Mouse (Mus musculus): ENCODE measurements around the gene Phf3.
"Not testable (repeated sequence)": the region's sequence is repeated elsewhere in the genome, so short reads cannot be mapped to it uniquely, and the experiment has no call there.

Phf3 gene

DNA sequence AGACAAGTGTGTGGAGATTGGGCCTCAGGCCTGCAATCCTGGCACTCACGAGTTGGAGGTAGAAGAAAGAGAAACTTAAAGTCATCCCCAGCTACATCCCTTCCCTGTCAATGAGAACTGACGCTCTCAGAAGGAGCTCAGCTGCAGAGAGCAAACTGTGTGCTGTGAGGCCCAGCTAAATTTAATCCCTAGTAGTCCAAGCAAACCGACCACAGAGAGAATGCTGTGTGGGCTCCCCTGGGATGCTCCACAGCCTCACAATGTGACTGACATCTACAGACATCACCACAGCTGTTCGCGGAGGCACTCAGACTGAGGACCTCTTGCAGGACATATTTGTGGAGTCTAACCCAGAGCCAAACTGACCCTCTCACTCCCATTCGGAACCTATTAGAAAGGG is 54.3 kb downstream of the Phf3 start:
- no peak for DNase-seq (ENCODE audit: low spot score)

DNA sequence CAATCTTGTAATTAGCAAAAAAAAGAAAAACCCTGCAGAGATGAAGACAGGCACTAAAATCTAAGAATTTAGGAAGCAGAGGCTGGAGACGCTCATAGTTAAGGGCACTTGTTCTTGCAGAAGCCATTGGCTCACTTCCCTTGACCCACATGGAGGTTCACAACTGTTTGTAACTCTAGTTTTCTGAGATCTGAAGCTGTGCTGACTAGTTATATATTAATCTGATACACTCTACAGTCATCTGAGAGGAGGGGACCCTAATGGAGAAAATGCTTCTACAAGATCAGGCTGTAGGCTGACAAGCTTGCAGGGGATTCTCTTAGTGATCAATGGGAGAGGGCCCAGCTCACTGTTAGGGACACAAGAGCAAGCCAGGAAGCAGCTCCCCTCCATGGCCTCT is 58.1 kb downstream of the Phf3 start:
- no peak for DNase-seq (ENCODE audit: low spot score)

DNA sequence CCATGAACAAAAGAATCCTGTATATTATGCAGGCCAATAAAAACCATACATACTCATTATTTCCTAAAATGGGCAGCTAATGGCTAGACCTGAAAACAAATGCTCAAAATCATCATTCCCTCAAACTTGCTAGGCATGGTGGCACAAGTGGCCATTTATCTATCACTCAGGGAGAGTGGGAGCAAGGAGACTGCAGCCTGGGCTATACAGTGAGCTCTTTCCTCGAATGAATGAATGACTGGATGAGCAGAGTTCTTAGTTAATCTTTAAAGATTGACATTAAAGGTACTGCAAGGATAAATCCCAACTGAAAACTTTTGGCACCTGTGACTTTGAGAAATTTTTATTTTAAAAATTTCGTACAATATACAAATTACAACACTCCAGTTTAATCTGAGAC is 58.7 kb downstream of the Phf3 start:
- no peak for DNase-seq (ENCODE audit: low spot score)

DNA sequence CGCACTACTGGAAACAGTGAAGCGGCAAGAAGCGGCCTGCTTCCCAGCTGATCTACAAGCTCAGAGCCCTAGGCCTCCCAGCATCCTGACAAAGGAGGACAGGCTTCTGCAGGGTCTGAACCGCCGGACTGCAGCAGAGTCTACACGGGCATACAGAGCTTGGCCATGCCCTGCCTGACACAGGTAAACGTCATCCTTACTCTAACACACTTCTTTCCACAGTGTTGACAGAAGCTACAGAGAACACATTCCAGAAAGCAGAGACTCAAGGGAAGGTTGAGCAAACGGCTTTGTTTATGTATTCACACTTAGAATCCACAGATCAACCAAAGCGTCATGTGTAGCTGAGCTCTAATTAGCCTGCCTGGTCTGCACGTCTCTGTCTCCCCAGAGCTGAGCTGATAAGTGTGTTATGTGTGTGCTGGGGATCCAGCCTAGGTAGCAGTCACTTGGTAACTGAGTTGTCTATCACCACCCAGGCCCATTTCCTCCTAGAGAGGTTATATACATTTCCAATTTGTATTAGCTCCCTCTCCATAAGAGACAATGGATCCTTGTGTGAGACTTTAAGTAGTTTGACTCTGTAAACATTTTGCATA is 65.5 kb downstream of the Phf3 start:
- no peak for DNase-seq (ENCODE audit: low spot score)

DNA sequence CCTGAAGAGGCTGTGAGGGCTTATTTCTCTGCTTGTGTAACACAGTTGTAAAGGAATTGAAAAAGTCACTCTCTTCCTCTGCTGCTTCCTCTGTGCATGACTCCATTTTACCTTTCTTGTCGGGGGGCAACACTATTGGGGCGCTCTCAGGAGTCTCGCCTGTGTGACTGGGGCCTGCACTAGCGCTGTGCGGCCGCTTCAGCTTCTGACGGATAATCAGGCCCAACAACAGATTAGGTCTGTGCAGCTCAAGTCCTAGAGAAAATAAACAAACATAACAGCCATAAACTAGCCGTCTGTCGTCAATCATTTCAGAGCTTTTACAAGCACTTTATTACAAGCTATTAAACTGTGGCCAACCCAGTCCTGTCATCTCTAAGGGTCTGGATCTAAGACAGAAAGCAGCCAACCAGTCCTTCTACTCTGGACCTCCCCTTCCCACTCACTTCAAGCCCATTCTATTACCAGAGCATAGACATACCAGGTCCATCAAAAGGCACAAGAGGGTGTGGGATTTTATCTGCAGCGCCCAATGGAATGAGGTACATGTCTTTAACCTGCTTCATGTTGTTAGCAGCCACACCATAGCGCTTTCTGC is 67.9 kb downstream of the Phf3 start:
- DNase-seq (ENCODE audit: low spot score), result no peak

DNA sequence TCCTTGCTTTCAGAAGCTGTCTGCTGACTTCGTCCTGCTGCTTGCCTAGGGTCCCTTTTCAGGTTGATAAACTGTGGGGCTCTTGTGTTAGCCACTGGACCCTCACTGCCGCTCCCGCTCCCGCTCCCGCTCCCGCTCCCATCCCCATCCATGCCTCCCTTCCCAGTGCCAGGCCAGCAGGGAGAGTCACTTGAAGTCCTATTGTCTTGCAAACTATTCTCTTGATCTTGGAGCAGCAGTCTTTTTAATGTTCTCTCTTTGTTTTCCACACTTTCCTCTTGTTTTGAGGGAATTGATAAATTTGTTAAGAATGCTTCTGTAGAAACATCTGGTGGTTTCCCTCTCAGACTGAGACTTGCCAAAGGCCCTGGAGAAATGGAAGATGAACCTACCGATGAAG is 68.8 kb downstream of the Phf3 start:
- no peak for DNase-seq (ENCODE audit: low spot score)

DNA sequence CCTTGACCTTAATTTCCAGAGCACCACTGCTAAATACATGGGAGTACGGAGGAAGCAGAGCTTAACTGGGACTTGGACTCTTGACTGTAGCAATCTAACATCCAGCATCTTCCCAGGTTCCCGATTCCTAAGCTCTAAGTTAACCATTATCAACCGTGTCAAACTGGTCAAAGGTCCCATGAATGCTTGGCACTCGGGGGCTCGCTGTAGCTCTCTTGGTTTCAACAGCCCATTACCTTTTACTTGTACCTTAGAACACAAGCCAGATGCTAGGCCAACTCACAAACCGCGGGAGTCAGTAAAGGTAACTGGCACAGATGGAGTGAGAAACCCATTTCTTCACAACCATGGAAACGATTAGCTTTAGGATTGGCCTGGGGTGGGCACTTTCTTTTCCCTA is 71.8 kb downstream of the Phf3 start:
- no peak for DNase-seq (ENCODE audit: low spot score)

DNA sequence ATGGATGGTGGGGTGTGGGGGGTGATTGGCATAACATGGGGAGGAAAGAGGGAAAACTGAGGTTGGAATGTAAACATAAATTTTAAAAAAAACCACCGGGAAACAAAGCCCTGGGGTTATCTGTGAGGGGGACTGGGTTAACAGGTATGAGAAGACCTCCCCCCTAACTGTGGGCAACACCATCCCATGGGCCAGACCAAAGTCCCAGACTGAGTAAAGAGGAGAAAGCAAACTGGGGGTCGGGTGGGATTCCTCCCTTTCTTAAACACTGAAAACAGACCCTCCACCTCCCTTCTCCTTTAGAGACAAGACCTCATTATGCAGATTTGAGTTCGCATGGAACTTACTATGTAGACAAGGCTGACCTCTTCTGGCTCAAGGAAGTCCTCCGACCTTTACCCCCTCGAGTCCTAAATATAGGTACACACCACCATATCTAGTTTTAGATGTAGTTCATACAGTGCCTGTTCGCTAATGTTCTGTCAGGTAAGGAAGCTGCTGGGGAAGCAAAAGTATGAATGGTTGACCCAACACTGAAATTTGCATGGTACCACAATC is 74.4 kb downstream of the Phf3 start:
- DNase-seq (ENCODE audit: low spot score), result no peak

DNA sequence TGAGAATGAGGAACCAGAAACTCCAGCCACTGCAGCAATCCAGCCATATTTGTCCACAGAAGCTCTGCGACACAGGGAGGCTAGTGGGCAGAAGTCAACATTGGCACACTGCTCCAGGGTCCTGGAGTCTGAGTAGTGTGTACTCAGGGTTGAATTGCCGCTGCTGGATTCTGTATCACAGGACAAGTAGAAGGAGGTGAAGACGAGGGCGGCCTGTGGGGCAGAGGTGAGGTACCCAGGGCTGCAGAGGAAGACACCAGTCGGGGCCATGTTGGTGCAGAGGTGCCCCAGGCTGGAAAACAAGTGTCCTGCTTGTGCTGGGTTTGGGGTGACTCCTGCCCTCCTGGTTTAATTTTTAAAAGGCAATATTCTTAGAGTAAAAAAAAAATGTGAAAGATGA is 79.1 kb downstream of the Phf3 start:
- no peak for DNase-seq (ENCODE audit: low spot score)

DNA sequence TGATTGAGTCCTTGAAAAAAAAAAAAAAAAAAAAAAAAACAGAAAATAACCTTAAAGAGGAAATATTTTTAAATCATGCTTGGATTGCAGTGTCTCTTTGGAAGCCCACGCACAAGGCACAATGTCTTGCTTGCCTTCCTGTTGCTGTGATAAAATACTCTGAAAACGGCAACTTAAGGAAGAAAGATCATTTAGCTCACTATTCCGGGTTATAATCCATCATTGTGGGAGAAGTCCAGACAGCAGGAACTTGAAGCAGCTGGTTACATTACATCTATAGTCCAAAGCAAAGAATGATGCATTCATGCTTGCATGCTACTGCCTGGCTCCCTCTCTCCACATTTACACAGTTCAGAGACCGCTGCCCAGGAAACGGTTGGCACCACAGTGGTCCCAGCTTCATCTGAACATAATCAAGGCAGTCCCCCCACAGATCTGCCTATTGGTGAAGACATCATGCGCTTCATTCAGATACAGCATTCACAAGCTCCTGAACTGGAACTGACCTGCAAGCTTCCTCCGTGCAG is 80.3 kb downstream of the Phf3 start:
- no peak for DNase-seq (ENCODE audit: low spot score)

DNA sequence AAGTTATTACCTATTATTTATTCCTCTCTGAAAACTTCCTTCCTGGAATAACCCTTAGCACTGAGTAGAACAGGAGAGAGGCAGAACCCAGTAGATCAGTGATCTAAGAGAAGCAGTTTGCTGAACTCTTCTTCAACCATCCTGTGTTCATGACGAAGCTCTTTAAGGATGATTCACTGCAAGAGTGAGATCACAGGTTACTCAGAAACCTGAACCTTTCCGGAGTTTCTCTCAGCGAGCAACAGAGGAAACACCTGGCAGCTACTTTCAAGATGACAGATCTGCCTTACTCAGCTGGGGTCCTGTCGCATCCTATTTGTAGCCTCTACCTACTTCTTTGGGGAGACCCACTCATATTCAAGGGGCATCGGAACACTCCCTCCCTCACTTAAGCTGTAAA is 80.8 kb downstream of the Phf3 start:
- DNase-seq (ENCODE audit: low spot score), result no peak

DNA sequence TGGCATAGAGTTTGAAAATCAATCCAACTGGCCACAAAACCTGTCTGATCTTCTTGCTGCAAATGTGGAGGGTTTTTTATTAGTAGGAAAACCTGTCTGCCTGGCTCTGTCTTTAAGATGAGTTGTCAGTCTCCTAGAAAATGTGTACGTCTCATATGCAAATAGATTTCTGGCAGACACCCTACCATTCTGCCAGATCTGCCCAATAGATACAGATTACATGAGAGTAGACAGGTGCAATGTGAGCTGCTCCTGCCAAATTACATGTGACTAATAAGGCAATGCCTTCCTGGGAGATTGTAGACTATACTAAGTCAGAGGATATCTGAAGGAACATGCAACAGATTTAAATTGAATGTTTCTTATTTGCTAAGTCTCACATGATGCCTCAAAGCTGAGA is 83.5 kb downstream of the Phf3 start:
- DNase-seq (ENCODE audit: low spot score), result no peak

DNA sequence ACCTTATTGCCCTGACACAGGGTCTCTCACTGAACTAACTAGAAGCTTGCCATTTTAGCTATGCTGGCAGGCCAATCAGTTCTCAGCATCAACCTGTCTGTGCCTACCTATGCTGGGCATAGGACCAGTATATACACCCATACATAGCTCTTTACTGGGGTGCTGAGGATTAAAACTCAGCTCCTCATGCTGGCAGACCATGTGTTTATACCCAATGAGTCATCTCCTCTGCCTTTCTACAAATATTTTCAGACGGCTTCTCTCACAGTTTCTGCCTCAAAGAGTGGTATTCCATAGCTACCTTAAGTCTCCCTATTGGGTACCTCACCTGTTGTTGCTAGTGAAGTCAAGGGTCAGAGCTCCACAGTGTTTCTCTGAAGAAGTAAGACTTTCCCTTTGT is 84.0 kb downstream of the Phf3 start:
- no peak for DNase-seq (ENCODE audit: low spot score)

DNA sequence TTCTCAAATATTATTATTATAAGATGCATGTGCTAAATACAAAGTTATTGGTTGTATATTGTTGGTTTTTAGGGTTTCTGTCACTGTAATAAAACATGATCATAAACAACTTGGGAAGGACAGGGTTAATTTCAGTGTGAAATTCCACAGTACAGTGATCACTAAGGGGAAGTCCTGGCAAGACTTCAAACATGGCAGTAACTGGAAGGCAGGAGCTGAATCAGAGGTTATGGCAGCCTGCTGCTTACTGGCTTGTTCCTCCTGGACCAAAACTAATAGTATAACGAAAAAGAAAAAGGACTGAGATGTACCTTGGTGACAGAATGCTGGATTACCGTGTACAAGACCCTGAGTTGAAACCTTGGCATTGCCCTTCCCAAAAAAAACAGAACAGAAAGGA is 84.7 kb downstream of the Phf3 start:
- no peak for DNase-seq (ENCODE audit: low spot score)

DNA sequence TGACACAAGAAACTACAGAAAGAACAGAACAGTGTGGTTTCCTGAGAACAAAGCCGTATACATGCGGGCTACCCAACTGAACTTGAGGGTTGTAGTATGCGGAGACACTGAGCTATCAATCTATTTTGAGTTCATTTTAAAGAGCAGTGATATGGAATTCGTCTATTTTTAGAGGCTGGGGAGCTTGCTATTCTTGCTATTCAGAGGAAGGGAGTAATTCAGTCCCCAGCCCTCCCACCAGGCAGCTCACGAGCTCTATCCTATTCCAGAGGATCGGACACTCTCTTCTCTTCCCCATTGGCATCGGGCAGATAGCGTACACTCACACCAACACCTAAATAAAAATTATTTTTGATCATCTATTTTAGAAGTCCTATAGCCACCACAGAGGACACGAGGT is 87.1 kb downstream of the Phf3 start:
- no peak for DNase-seq (ENCODE audit: low spot score)

DNA sequence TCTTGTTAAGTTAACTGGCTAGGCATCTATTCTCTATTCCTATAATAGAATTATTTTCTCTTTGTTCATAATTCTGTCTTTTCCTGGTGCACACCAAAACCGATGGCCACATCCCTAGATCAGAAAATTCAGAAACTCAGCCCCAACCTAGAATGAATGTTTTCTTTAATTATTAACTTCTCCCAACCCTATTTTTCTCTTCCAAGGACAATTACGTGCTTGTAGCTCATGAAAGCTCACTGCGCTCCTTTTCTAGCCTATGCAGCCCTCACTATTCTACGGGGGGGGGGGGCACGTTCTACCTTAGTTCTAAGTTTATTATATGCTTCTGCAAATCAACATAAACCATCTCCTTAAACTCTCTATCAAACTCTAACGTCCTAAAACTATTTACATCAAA is 90.0 kb downstream of the Phf3 start:
- DNase-seq (ENCODE audit: low spot score), result no peak

DNA sequence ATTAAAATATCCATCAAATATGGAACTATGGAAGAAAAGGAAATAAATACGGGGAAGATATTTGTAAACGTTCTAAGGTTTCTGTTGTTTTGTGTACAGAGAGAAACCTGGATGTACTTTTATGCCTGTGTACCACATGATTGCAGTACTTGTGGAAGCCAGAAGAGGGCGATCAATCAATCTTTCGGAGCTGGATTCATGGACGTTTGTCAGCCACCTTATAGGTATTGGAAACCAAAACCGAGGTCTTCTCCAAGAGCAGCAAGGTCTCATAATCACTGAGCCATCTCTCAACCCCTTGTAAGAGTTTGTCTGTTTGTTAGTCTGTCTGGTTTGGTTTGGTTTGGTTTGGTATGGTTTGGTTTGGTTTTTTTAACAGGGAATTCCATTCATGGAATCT is 93.4 kb downstream of the Phf3 start:
- DNase-seq (ENCODE audit: low spot score), result peak; percentile 26

DNA sequence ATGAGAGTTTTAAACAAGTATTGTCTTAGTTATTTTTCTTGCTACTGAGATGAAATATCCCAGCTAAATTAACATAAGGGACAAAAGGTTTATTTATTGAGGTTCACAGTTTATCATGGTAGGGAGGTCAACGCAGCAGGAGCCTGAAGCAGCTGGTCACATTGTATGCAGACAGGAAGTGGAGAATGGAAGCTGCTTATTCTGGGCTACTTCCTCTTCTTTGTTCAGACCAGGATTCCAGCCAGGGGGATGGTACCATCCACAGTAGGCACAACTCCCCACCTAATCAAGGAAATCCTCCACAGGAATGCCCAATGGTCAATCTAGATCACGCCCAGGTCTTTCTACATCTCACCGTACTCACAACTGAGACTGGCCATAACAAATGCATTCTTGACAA is 94.2 kb downstream of the Phf3 start:
- no peak for DNase-seq (ENCODE audit: low spot score)

DNA sequence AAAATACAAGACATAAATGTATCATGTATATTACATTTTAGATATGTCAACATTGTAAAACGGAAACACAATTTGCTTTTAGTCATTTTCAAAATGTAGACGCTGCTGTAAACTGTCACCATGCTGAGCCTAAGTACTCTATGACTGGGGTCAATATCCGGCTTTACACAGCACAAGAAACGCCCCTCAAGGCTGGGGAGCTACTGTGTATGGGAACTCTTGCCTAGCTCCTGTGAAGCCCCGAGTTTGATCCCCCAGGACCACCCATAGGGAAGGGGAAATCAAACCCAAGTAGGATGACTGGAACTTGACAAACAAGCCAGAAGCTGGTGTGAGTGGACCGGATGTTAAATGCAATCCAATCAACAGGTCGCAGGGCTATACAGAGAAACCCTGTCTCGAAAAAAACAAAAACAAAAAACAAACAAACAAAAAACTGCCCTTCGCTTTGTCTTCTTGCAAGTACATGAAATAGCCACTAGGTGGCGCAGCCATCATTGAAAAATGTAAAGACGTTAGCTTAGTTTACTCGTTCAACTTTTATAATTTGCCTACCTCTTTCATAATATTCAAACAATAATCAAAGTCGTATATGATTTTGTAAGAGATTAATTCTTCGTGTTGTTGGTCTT is 95.2 kb downstream of the Phf3 start:
- peak; percentile 16 for DNase-seq (ENCODE audit: low spot score)

DNA sequence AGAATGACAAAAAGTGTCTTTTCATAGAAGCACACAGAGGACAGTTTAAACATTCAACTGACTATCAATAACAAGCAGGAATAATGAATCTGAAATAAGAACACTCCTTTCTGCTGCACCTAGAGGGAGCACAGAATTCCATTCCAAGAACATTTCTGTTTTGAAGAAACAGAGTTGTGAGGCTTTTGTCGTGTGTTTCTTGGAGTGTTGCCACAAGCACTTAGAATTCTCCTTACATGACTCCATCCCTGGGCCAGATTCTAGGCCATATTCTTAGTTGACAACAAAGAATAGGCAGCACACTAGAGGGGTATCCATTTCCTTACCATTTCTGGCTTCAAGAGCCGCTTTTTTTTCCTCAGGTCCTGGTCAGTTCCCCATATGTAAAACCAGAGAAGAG is 97.5 kb downstream of the Phf3 start:
- DNase-seq (ENCODE audit: low spot score), result no peak

DNA sequence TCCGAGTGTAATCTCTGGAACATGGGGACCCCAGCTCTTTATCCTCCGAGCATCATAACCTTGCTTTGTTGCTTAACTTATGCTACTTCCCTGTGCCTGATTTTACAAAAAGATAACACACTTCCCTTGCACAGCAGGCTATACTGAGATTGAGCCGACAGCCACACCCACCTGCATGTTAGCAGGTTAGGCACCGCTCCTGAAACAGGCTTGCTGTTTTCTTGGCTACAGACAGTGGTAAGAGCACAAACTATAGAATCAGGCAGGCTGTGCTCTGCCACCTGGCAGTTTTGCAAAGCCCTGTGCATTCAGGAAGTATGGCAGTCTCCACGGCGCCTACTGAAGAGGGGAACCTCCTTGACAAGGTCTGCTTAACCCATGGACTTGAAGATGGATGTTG is 100.1 kb downstream of the Phf3 start:
- DNase-seq (ENCODE audit: low spot score), result no peak

DNA sequence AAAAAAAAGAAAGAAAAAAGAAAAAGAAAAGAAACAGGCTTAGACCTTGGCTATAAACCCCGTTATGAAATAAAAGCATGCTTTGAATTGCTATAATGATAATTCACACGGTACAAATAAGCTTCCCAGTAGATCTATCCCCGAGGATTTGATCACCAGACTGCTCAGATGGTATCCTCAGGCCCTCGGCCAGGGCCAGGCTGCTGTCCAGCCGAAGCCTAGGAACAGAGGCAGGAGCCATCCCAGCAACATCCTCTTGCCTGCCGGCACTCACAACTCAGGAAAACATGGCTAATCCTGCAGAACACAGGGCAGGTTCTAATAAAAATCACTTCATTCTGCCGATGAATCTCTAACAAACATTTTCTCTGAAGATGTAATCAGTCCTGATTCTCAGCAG is 100.9 kb downstream of the Phf3 start:
- no peak for DNase-seq (ENCODE audit: low spot score)

DNA sequence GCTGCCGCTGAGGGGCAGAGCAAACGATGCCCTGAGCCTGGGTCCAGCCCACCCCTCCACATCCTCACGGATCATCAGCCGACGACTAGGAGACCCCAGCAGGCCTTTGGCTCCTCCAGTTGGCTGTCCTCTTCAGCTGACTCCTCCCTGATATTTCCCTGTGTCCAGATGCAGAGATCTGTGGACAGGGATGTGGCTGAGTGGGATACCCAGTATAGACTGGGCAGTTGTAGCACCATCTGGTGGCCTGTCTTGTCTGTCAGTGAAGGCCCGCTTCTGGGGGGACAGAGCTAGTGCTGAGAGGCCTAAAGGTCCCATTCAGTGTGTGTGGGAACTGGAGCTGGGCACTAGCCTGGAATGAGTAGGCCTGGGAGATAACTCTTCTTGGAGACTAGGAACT is 101.9 kb downstream of the Phf3 start:
- DNase-seq (ENCODE audit: low spot score), result no peak

DNA sequence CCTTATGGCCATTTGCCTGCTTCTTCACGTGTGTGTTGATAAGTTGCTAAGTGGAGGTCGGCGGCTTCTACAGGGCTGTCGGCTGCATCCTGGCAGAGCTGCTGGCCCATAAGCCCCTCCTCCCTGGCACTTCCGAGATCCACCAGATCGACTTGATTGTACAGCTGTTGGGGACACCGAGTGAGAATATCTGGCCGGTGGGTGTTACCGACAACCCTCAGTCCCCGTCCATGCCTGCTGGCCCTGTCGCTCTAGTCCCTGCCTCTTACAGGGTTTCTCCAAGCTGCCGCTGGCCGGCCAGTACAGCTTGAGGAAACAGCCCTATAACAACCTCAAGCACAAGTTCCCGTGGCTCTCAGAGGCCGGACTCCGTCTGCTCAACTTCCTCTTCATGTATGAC is 103.1 kb downstream of the Phf3 start:
- not testable (repeated sequence) for DNase-seq (ENCODE audit: low spot score)

Data from urinary bladder, postnatal 25 days (tissue).